Mouse (Mus musculus) erythroblast, embryonic 14.5 days (primary cell): ENCODE data around the gene Fli1.

Source experiments
- GATA1 ChIP-seq: IDR thresholded peaks from 2 replicates; pipeline ENCODE4 v1.6.1; 2012; ENCODE audit warnings: low read length, inconsistent platforms, mixed read lengths
- TAL1 ChIP-seq: IDR thresholded peaks from 3 replicates; pipeline ENCODE4 v1.6.1; 2012; ENCODE audit warnings: low read length, inconsistent platforms, mixed read lengths

DNA sequence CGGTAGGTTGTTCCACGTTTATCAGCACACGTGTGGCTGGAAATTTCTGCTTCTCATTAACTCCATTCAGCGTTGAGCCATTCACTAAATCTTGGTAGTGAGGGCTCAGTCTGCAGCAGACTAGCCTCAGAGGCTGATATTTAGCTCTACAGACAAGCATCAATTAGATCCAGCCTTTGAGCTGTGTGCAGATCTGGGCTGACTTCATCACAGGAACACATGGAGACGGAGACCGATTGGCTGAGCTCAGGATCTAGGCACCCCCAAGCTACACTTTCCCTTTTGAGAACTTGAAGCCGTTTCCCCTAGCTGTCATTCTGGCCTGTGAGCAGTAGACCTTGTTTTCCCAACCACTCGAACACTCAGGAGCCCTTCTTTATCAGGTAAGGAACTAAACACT is 34.5 kb downstream of the Fli1 start:
- no peak for TF ChIP-seq TAL1
- TF ChIP-seq GATA1, result no peak
